Mouse (Mus musculus) embryo, embryonic 10.5 days (tissue): ENCODE data around the gene Mettl8.

Source experiments
- DNase-seq: peaks from one replicate; pipeline ENCODE4 v3.0.0-alpha.2; 2015; ENCODE audit warnings: low spot score

Gene Mettl8

DNA sequence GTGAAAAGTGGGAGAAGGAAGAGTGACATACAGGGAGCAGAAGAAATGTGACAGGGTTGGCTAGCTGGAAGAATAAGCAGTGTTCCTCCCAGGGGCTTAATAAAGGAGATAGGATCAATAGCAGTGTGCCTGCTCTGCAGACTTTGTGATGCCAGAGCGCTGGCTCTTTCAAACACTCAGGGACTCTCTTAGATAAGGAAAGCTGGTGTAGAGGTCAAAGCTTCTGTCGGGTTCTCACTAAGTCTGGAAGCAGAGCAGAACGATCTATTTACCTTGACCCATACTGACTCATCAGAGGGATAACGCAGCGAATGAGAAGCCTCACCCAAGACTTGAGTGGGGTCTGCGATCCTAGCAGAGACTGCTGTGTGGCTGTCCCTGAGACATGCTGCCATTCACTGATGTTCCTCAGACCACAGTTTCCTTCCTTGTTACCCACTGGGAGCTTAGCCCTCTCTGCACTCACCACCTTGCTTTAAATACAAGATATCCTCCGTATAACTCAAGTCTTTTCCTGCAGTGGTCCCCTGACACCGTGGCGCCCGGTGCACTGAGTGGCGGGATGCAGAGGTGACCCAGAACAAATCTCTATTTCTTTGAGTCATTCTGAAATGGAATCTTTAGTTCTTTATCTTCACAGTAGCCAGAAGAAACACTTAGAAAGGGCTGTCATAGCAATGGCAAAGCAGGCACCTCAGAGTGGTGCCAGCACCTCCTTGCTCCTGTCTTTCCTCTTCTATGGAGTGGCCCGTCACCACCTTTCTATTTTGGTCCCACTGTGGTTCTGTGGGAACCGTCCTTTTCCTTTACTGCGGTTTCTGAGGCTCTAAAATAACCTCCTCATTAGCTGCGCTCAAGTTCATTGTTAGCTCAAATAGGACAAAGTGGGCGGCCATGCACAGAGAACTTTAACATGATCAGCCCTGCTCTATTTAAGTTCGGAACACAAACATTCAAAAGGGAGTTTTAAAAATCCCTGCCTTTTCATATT lies 65.9 kb downstream of the Mettl8 start:
- DNase-seq, result no peak

DNA sequence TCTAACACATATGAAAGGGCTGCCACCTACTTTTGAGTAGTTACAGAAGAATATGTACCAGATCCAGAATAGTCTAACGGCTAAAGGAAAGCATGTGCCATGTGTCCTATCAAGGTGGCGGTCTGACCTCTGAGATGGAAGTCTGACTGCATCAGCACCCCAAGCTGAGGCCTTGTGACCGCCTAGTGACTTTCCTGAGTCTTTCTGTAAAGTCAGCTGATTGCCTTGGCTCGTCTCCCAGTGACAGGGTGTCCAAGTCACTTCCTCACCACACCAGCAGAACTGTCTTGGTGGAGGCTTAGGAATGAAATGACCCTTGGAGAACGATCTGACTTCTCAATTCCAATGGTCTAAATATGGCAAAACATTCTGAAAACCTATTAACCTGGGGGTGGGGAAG lies 77.1 kb downstream of the Mettl8 start:
- no peak for DNase-seq

DNA sequence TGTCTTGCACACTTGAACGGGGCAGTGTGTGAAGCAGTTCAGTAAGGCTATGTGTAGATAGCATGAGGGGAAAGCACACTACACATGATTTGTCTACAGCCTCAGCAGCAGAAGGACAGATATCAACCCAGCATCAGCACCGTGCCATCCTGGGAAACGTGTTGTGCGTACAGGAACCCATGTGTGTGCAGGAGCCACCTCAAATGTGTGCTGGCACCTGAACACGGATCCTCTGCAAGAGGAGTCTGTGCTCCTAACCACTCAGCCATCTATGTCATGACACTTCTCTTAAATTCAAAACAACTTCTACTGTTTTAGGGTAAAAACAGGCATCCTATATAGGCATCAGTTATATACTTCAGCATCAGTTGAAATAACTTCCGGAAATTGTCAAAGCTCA lies 80.6 kb downstream of the Mettl8 start:
- DNase-seq, result no peak

DNA sequence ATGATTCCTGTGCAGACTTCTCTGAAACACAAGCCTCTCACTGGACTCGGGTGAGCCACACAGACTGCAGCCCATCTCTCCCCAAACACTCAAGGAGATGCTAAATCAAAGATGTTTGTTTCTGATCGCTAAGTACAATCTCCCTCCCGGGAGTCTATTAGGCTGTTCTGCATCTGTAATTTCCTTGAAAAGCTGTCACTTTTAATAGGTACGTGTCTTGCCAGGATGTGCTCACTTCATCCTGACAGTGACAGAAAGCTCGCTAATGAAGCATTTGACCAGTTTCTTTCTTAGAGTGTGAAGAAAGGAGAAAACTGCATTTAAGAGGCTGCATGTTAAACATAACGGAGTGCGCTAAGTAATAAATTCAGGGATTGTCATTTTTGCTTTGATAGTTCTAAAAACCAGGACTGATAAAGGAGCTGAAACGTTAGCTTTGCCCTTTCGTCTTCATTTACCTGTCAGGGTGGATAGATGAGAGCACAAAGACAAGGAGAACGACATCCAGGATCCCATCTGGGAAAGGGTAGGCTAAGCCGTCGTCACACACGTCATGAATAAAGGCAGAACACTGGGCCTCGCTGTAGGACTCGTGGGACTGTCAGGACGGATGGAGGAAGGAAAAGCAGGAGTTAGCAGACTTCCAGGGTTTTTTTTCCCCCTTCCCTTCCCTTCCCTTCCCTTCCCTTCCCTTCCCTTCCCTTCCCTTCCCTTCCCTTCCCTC lies 82.4 kb downstream of the Mettl8 start:
- no peak for DNase-seq

DNA sequence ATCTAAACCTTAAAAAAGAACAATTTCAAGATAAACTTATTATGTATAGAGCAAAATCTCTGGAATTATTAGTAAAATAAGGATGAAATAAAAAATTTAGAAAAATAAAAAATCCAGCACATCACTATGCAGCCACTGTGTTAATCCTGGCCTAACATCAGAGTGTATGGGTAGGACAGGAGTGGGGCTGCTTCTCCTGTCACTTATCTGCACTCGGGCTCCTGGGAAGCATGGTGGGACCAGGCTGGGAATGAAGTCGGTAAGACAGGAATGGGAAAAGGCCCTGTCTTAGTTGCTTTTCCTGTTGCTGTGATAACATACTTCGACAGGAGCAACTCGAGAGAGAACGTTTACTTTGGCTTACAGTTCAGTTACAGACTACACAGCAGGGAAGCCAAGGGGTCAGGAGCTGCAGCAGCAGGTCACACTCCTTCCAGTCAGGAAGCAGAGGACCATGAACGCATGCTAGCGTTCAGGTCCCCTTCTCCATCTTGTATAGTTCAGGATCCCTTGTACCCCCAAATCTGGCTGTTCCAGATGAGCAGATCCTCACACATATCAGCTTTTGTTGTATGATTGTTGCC lies 85.1 kb downstream of the Mettl8 start:
- no peak for DNase-seq

DNA sequence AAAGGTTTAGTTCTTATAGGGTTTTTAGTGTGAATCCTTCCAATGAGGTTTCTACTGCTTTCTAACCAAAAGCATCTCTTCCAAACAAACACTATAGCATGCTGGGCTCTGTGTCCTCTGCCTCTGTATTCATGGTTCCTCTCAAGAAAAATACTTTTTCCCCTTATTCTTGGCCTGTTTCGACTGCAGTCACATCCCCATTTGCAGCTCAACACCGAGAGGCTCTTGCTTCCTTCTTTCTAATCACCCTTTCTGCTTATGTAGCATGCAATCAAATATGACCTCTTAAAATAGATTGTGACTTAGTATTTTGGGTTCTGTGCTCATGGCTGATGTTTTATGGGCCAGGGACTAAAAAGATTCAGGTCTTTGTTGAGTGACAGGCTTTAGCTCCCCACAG lies 87.1 kb downstream of the Mettl8 start:
- DNase-seq, result no peak

DNA sequence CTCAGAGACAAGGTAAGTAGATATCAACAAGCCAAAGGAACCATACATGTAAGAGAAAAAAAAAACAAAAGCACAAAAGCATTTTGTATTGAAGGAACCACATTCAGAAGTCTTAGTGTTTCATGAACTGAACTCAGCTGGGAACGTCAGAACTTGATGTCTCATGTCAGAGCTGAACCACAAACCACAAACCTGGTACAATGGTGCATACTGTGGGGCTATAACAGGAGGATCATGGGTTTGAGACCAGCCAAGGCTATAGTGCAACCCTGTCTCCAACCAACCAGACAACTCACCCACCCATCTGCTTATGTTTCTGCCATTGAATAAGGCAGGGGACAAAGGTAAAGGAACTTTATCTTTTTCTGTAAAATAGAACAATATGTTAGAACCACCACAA lies 88.2 kb downstream of the Mettl8 start:
- DNase-seq, result no peak

DNA sequence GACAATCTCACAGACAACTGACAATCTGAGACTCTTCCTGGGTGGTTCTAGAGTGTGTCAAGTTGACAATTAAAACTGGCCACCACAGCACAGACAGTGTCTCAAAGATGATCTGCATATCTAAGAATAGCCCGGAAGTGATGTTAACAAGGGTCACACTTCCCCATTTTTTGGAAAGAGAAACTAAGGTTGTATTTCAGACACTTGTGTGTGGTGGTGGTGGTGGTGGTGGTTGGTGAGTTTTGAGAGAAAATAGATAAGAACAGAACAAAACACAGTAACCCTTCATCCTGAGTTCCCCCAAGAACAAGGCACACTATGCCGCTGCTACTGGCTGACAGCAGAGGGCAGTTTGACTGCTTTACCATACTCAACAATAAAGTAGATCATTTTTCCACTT lies 90.6 kb downstream of the Mettl8 start:
- no peak for DNase-seq

DNA sequence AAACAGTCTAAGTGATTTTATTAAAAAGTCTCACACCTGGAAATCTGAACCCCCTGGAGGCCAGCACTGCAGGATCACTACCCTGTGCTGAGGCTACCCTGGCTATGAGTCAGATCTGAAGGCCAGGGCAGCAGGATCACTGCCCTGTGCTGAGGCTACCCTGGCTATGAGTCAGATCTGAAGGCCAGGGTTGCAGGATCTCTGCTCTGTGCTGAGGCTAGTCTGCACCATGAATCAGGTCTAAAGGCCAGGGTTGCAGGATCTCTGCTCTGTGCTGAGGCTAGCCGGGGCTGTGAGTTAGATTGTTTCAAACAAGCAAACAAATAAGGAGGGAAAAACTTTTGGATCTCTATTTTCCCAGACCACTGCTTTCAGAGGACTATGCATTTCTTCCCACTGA lies 92.5 kb downstream of the Mettl8 start:
- DNase-seq, result no peak

DNA sequence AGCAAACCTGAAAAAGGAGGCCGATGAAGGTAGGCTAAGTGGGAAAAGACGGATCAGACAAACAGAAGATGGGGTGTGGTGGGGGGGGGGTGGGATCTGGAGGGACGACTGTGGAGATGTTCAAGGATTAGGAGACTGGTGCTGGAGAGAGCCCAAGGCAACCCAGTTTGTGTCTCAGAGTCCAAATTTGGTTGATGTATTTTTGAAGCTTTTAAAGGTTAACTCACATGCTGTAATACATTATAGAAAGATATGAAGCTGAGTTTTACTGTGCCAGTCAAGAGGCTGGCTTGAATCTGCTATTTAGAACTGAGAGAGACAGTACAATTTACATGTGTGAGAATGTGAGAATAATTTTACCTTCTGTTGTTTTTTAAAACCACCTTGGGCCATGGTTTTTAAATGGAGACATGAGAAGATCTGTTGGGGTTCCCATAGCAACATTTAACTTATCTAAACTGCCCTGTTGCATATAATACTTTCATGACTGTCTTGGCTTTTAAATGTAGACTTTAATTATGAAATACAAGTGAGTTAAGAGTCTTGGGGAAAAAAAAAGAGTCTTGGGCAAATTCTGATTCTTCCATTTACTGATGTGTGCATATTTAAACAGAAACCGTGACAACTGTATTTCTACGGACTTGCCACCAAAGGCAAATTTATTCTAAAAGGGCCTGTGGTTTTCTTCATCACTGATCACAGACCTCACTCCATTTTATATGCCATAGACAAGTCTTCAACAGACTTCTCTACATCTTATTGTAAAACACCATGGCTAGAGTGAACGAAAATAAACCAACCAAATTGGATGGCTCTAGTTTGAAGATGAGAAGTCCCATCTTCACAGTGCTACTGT lies 94.1 kb downstream of the Mettl8 start:
- no peak for DNase-seq

DNA sequence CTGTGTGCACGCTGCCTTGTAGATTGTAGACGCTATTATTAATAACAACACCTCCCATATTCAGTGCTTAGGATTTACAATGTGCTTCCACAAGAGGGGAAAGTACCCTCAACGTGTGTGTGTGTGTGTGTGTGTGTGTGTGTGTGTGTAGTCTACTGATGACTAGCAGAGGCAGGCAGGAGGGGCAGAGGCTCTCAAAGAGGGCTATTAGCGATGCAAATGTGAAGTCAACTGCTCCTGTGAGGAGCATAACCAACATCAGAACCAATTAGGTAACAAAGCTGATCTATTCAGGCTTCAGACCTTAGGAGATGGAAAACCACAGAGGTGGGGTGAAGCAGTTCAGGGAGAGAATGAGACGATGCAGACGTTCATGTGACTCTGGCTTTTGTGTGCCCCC lies 95.3 kb downstream of the Mettl8 start:
- no peak for DNase-seq

DNA sequence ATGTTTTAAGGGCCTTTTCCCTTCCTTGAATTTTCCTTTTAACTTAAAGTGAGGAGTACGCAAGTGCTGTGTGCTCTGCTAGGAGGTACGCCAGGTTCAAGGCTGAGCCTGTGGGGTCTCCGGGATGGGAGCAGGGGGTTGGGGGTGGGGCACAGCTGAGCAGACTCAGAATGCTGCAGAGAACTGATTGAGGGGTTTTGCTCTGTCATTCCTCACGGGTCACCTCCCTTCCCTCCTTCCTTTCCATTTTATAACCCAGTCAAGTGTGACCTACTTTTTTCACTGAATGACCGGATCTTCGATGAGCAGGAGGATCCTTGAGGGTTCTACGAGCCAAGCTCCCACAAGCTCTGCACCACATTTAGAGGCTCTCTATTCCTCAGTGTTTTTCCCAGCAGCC lies 96.0 kb downstream of the Mettl8 start:
- DNase-seq, result no peak

DNA sequence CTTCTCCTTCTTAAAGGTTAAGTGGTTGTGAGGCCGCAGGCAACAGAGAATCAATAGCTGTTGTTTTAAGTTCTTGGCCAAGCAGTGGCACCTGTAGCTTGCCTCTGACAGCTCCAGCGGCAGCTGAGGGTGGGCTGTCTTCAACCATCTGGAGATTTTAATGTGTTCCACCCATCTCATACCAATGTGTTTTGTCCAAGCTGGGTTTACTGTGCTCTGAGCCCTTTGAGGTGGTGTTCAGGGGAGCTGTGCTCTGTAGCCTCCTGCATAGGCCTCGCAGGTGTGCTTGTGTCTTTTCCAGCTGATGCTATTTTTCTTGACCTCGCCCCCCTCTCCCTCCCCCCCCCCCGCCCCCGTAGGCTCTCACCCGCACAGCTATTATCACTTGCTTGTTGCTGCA lies 96.8 kb downstream of the Mettl8 start:
- no peak for DNase-seq

DNA sequence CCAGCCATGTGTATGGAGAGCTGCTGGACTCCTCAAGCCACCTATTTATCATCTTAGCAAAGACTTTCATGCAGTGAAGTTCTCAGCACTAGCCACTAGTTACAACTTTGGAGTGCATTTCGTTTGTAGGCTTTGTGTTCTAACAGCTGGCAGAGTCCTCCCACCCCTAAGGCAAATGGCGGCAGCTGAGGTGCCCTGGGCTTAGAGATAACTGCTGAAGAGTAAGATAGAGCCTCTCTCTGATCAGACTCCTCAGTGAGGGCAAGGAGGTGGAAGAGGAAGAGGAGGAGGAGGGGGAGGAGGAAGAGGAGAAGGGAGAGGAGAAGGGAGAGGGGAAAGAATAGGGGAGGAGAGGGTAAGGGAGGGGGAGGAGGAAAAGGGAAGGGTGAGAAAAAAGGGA lies 101.8 kb downstream of the Mettl8 start:
- no peak for DNase-seq

DNA sequence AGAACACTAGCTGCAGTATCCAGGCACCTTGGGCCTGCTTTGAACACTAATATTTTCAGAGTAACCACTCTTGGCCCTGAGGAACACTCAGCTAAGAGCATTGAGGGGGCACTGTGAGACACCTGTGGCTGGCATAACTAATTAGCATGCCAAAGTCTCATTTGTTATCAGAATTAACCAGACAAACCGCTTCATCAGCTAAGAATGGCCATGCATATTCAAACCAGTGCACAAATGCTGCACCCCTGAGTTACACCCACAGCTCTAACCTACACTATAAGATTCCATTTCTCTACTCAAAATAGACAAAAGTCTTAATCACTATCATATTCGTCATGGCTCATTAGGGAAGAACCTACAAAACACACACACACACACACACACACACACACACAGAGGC lies 103.4 kb downstream of the Mettl8 start:
- DNase-seq, result no peak

DNA sequence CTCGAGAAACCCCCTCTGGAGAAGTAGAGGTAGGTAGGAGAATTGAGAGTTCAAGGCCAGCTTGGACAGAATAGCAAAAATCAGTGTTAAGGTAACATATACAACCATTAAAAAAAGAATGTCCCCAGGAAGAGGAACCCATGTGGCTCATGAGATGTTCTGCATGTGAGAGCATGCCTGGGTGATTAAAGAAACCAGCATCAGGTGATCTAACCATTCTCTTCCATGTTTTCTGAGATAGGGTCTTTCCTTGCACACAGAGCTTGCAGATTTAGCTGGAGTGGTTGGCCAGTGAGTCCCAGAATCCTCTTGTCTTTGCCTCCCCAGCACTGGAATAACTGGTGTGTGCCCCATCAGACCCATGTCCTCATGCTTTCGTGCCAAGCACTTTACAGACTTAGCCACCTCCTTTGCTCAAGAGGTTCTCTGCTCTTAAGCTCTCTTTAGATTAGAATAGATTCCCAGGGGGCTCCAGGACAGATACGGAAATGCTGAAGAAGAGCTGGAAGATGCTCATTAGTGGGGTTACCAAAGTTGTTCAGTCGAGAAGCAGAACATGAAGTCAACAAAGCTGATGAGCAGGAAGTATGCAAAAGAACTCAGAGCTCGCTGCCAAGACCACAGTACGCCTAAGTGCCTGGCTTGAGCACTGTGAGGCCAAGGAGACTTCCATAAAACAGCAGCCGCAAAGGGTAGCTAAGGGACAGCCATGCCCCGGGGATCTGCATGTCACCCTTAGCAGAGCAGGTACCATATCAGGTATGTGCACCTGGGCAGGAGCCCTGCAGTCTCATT lies 110.7 kb downstream of the Mettl8 start:
- no peak for DNase-seq

DNA sequence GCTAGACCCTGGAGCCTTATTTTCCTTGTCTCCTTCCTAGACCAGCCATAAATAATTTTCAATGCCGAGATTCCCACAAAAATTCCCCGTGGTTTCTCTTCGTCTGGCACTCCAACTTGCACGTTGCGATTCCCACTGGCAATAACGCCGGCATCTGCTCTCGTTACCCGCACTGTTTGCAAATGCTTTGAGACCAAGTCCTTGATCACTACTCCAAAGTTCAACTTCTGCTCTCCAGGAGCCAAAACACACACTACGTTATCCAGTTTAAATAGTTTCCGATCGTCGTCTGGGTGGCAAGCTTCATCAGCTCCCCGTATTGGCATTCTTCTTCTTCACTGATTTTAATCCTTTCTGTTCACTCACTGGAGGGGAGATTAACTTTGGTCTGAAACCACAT lies 114.6 kb downstream of the Mettl8 start:
- no peak for DNase-seq

DNA sequence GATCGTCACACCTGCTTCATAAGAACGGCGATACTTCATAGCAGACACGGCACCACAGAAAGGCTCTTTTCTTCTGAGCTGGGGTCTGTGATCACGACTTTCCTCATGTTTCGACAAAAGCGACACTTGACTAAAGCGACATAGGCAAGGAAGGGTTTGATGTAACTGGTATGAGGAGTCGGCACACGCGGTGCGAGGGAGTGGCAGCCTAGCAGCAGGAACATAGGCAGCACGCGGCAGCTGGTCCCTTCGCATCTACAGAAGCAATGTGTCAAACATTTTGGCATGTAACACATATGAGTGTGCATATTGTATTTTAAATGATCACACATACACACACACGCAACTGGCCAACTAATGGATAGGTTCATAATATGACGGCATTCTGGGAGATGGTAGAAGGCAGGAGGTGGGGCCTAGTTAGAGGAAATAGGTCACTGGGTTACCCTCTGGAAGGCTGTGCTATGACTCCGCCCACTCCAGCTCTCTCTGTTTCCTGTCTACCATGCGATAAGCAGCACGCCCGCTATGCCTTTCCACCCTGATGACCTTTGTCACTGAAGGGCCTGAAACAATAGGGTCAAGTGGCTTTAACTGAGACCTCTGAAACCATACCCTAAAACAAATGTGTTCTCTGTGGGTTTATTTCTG lies 116.4 kb downstream of the Mettl8 start:
- DNase-seq, result peak; percentile 18

DNA sequence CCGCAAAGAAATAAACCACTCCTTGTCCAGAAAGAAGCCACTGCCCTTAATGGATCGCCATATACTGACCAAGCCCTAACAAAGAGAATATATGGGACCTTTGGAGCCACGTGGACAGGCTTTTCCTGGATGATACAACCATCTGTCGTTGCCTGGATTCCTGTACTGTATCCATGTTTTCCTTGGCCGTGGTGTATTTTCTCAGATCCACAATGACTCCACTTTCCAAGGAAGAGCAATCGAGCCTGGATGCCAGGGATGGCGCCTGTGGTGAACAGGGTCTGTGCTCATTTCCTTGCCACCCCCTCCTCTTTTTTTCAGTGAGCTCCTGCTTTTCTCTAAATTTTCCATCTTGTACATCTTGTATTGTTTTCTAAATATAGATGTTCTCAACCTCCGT lies 120.6 kb downstream of the Mettl8 start:
- DNase-seq, result no peak

DNA sequence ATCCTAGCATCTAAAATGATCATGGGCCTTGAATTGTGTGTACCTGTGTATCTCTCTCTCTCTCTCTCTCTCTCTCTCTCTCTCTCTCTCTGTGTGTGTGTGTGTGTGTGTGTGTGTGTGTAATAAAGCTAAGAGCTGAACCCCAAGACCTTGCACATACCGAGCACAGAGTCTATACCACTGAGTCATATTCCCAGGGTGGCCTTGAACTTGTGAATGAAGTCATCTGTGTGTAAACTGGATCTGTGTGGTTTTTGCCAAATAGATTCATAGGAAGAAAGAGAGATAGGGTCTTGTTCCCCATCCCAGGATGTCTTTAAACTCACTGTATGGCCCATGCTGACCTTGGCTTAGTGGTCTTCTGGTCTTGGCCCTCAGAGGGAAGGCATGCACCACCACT lies 121.9 kb downstream of the Mettl8 start:
- no peak for DNase-seq

DNA sequence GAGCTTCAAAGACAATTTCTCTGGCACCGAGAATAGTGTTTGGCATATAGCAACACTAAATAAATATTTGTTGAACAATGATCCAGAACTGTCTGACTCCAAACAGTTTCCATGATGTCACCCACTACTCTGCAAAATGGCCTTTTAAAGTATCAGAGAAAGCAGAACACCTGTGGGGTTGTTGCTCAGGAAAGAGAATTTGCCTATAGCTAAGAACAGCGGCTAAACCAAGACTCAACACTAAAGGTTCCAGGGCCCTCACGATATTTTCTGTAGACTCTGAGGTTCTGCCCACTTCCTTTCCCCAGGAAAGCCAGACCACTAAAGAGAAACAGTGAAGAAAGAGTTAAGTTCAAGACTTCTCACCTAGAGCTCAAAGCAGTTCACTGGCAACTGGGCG lies 122.4 kb downstream of the Mettl8 start:
- DNase-seq, result no peak
